Mouse (Mus musculus) heart, adult 8-10 months (tissue): ENCODE results near the gene Actg1. TPM values are rescaled to one million over a fixed set of nuclear protein-coding genes. Genes with fewer than 3 reads are reported as not detected.

ENCODE experiments used
- DNase-seq: peaks from one replicate; pipeline ENCODE4 v3.0.0; 2022; ENCODE audit warnings: low spot score
- total RNA-seq, 4 experiments: library from RNA; stranded (reverse); gene quantifications; 2 replicates each; pipeline ENCODE4 v1.2.4; 2022

Gene Actg1
- total RNA-seq, 4 experiments from 2014 or later, result 188 to 320 (median 251) TPM

DNA sequence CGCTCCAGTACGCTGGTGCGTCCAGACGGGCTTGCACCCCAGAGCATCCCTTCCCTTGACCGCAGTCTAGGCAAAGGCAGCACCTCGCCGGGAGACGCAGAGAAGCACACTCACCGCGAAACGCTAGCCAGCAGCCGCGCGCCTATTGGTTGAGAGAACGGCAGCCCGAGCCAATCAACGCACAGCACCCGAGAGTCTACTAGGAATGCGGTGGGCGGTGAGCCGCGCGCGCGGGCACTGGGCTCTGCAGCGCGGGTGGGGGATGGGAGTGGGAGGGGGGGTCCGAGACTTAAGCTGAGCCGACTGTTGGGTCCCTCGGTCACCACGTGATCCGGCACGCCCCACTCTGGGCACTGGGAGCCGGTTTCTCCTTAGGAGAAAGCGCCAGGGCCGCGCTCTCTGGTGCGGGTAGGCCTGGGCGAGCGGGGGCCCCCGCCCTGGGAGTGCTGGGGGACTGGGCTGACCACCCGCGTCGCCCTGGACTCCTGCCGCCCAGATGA lies 37.5 kb downstream of the Actg1 start:
- DNase-seq, result peak; percentile 87

DNA sequence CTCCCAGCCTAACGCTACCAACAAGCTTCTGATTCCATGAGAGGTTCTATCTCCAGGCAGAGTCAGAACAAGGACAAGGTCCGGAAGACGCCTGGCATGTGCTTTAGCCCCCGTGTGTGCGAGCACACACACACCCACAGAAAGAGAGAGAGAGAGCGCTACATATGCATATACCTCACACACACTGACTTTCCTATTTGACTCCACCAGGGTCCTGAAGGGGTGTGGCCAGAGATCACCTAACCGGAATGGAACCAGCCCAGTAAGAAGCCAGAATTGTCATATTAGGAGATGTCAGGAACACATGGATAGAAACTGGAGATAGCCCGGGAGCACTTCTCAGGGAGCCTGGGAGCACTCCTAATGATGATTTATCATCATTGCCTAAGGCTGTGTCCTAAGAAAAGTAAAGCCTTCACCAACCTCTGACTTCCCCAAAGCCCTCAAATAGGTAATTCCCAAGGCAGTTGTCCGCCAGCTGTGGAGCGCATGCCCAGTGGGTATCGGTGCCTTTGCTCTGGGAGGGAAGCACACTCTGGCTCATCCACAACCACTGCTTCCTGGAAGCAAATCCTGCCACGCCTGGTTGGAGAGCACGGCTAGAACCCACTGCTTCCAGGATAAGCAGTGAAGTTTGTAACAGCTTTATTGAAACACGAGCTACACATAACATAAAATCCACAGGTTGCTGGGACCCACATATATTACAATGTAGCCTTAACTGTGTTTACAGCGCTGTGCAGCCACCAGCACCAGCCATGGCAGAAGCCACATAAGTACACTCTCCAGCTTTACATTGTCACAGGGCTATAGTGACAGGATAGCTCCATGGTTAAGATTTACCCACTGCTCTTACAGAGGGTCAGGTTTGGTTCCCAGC lies 39.7 kb downstream of the Actg1 start:
- DNase-seq, result no peak

DNA sequence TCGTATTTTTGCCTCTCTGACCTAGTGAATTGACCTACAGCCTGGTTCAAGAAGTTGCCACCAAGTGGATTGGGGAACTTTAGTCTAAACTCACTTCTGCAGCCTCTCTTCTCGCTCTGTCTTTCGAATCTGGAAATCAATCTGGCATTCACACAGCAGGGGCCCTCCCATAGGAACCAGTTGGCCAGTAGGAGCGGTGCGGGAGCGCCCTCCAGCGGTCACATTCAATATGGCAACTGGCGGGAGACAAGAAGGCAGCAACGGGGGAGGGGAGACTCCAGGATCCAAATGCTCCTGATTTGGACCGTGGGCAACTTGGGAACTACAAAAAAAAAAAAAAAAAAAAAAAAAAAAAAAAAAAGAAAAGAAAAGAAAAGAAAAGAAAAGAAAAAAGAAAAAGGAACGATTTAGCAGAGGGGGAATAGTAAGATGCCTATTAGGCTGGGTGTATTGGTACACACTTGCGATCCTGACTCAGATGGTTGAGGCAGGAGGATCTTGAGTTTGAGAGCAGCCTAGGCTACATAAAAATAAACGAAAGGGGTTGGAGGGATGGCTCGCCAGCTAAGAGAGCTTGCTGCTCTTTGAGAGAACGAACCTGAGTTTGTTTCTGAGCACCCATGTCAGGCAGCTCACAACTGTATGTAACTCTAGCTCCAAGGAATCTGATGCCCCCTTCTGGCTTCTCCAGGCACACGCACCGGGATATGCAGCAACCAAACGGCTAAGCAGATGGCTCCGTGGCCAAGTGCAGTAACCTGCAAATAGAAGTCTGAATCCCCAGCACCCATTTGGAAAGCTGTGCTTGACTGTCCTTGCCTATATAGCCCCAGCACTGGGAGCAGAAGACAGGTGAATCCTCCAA lies 40.5 kb downstream of the Actg1 start:
- DNase-seq, result peak; percentile 94

DNA sequence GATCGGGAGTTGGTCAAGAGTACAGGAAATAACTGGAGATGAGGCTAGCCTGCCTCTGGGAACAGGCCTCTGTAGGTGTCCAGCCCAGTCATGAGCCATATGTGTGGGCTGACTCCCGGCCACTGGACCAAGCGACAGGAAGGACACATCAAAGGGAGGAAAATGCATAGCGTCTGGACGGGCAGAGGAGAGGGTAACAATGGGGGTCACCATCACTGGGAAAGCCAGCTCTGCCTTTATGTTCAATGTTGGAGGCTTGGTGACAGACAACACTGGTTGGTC lies 41.3 kb downstream of the Actg1 start:
- no peak for DNase-seq

DNA sequence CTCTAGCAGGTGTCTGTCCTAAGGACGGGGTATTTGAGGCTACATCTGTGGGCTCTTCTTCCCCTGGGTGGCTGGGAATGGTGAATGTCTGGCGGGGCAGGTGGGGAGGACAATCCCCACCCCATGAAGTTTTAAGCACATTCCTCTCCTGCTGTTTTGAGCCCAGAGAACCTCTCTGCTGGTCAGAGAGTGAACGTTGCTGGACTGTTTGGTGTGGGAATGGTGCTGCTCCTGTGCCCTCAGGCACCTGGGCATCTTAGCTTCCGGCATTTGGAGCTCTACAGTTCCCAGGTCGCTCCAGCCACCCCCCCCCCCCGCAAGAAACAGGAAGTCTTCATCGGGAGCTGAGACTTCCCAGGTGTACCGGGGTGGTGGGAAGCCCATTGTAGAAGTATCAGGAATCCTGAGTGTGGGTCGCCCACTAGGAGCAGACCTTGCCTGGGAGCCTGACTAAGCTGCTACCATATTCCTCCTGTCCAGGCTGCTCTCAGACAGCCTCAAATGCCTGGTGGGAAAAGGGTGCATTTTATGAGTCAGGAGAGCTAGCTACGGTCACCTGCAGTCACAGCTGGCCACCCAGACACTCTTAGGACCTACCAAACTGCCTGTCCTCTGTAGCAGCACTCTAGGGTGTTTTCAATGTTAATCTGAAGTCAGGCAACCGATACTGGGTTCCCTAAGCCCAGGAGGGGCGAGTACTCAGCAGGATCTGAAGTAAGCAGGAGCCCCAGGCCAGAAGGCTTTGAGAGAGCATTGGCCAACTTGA lies 41.8 kb downstream of the Actg1 start:
- no peak for DNase-seq

DNA sequence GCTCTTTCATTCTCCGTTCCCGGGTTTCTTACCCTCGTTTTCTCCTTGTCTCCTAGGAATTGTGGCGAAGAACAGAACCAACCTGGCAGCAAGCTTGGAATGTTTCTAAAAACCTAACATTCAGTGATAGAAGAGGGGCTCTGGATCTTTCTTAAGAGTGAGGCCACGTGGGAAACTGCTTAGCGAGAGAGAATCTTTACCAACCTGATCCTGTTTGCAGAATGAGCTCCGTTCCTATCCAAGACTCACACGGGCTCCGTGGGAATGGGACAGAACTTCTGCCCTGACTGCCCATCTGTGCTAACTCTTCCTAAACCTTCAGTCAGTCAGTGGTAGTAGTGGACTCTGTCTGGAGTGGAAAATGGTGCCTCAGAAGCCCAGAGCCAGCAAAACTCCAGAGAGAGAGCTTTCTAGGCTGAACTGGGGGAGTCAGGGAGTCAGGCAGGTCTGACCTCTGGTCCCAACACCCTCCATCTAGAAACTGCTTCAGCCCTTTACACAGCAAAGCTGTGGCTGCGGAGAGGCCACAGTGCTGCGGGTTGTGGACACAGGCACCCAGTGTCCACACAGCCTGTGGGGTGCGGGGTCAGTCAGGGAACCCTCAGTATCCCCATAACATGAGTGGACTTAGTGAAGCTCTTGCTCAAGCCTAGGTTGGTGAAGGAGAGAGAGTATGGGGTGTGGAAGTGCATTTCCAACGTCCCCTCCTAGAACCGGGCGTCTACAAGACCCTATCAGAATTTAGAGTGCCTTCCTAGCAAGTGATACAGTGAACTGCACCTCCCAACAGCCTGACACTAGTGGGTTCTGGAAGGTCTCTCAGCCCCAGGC lies 42.6 kb downstream of the Actg1 start:
- DNase-seq, result no peak

DNA sequence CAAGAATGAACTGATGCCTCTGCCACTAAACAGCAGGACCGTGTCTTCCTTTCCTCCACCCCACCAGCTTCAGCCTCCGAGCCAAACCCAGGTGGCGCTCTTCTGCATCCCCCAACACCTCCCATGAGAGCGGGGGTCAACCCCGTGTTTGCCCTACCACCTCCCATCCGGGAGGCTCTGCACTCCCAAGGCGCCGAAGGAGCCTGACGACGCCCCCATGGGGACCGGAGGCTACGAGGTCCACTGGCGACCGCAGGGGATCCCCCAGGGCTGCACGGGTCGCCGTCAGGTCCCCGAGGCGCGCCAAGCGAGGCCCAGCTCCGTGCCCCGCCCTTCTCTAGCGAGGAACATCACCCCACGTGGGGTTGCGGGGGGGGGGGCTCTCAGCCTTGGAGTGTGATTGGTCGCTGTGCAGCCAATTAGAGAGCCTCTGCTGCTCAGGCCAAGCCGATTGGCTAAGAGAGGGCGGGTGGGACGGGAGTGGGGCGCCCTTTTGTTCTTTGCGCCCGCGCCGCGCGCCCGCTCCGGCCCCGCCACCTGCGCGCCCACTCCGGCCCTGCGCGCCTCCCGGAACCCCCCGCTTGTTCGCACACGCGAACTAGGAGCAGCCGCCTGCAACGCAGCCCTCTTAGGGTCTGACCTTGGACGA lies 43.3 kb downstream of the Actg1 start:
- DNase-seq, result peak; percentile 92

DNA sequence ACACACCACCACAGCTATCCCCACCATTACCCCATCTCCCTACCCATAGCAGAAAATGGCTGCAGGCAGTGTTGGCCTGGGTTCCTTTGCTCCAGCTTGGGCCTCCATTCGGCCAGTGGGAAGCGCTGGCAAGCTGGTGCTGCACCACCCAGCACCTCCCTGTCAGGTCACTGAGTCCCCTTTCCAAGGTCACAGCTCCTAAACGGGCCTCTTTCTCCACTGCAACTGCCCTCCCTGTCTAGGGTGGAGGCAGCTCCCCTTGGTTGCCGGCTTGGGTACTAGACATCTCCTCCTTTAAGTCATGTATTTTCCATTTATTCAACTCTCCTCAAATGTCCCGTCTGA lies 44.0 kb downstream of the Actg1 start:
- no peak for DNase-seq

DNA sequence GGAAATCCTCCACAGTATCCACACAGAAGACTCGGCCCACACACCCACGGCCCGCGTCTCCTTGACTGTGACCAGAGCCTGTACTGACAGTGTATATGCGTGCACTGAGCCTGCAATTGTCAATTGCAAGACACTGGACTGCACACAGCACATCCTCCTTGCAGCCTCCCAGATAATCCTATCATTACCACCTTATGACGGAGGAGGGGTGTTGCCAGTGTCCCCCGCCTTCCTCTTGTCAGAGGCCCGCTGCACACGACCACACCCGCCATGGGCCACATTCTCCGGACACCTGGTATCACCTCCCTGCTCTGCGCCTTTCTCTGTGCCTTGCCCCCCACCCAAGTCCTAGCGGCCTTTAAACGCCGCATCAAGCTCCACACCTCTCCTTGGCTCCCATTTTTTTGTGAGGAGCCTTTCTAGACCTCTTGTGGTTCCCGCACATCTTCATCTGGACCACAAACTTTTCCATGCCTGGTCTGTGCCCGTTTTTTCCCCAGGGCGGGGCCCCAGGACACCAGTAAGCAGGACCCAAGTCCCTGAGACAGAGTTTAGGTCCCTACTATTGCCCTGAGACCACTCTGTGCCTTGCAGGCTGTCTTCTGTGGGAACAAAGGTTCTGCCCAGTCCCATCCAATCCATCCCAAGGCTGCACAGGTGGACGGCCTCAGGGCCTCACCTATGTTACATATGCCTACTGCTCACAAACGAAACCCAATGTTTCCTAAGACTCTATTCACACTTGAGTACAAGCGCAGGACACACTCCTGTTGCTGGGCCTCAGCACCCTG lies 44.6 kb downstream of the Actg1 start:
- no peak for DNase-seq

DNA sequence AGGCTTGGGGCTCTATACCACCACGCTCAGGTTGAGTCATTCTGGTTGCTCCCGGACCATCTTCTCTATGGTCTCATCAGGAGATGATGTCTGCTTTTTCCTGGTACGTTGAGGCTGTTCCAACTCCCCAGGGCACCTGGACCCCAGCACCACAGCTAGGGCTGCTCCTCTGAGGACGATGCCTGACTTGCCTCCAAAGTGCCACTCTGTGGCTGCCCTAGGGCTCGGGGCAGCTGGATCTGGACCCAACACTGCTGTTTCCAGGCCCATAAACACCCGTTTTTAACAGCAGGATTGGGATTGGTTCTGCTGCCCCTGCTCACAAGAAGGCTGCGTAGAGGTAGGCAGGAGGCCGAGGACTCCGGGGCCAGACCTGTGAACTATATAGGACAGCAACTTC lies 45.2 kb downstream of the Actg1 start:
- no peak for DNase-seq

DNA sequence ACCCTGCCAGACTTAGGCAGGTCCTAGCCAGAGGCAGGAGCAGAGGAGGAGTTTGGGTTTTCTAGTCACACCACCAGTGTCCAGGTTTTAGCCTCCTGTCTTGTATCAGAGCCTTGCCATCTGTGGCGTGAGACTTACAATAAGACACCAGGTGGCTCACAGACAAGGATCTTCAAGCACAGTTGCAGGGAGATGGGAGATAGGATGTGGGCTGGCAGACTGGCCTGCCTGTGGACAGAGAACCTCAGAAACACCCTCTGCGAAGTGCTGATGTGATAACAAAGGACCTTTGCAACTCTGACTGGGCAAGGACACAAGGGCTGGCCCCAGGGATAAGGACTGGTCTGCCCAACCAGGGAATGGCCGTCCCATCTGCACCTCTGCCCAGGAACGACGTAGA lies 48.9 kb downstream of the Actg1 start:
- DNase-seq, result no peak

DNA sequence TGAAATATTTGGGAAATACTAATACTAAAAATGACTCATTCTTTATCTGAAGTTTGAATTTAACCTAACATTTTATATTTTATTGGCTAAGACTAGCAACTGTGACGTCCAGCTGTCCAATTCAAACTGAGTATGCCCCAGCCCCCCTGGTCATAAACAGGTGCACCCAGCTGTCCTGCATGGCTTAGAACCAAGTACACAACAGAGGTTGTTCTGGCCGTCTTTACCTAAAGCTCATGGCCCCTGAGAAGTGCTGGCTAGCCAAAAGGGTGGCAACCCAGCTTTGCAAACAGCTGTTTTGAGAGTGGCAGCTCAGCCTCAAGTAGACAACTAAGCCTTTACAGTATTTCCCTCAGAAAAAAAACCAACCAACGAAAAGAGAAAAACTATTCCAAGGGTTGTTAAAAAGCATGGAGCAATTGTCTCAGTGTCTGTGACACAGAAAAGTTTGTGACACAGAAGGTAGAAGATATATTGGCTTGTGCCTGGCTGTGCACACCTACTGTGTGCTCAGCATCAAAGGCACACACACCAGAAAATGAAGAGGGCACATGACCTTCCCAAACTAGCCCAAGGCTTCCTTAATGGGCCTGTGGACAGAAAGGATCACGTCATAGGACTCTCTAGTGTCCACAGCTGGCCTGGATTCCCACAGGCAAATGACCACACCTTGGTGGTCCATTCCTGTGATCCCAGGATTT lies 49.8 kb downstream of the Actg1 start:
- no peak for DNase-seq

DNA sequence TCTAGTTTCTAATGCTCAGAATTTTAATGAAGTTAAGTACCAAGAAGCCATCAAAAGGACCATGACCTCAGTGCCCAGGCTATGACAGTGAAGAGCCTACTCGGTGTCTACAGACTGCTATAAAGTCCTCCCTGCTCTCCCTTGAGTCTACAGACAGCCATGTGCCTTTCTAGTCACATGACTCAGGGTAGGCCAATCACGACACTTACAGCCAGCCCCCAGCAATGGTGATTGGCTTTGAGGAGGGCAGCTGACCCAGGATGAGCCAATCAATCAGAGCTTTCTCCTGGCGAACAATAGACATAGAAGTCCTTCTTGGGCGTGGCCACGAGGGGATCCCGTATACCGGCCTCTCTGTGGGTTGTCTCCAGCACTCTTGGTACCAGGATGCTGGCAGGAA lies 50.6 kb downstream of the Actg1 start:
- DNase-seq, result no peak

DNA sequence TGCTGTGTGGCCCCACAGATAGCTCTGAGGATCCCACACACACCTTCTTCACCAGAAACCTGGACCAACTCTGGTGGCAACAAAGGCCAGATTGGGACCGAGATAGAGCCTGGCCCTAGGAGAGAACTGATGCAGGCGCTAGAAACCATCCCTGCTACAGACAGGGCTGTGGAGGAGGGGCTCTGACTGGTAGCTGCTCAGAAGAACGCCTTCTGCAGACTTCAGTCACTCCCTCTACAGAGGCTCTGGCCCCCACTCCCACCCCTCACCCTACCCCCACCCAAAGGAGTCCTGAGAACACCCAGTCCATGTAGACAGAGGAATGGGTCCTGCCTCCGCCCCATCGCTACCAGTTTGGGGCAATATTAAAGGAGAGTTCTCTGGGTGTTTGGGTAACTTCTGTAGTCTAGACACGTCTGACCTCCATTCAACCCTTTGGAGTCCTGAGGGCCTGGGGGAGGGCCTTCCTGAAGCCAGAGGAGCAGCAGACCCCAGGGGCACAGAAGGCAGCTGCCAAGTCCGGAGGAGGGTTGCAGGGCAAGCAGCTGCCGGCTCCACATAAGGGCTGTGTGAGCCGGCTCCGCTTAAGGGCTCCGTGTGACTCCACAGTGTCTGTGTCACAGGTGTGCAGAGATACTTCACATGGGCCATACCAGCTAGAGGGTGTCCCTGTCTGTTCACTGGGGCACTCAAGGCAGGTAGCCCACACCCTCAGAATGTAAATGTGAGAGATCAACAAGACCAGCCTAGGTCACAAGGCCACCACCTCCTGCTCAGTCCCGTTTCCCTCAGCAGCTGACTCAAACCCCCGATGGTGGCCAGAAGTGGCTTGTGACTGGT lies 51.8 kb downstream of the Actg1 start:
- DNase-seq, result no peak
